Mouse (Mus musculus) liver, postnatal 0 days (tissue): ENCODE data around the gene Nudt2.

Source experiments
- CTCF ChIP-seq: sonication (generic); IDR thresholded peaks from 2 replicates; pipeline ENCODE4 v1.5.1; 2016; ENCODE audit warnings: antibody characterized with exemption, low read depth
- EP300 ChIP-seq: IDR thresholded peaks from 2 replicates; pipeline ENCODE4 v1.6.1; 2016; ENCODE audit warnings: antibody characterized with exemption, low read depth, mild to moderate bottlenecking

GRCm38 (mm10) chr4:41492951-41493350 is 28.0 kb downstream of the Nudt2 start:
- TF ChIP-seq EP300 (no peak), CTCF (no peak)
